Mouse (Mus musculus): ENCODE measurements around the gene Myo1d.

Myo1d gene

DNA sequence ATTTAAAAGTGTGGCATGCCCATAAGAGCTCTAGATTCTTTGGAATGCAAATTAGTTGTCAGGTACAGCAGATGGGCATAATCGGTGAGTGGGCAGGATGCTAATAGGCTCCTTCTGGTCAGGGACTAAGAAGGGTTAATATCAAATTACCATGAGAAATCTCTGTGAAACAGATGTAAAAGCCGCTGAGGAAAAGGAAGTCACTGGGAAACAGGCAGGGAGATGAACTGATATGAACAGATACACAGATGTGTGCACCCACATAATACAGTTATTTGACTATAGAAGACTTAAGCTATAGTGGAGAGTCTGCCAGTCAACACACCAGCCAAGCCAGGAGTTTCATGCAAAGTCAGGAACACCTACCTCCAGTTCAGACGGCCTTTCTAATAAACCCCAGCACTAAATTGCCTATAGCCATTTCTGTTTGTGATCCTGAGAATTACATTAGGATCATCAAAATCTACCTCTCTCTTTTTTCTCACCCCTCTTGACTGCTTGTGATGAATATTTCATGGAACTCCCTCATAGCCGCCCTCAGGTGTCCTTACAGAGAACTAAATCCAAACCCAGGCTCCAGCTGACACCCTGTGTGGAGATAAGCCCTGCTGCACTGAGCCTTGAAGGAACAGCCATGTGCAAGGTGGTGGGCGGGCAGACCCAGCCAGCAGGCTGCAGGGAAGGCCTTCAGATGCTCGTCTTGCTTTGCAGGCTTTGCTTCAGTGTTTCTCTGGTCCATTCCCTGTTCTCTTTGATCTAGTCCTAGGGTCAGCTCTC, 164.7 kb downstream of the Myo1d start:
- no peak for DNase-seq (ENCODE audit: low spot score)

- DNase-seq (ENCODE audit: low spot score), result no peak
These were observed 165.4 kb downstream of the Myo1d start for GRCm38 (mm10) chr11:80614418-80614817.

GRCm38 (mm10) chr11:80613534-80613933, 166.3 kb downstream of the Myo1d start:
- DNase-seq (ENCODE audit: low spot score), result peak; percentile 57

- no peak for DNase-seq (ENCODE audit: low spot score)
These were observed 177.0 kb downstream of the Myo1d start for GRCm38 (mm10) chr11:80602707-80603441.

GRCm38 (mm10) chr11:80602041-80602458, 177.8 kb downstream of the Myo1d start:
- DNase-seq (ENCODE audit: low spot score), result no peak

GRCm38 (mm10) chr11:80601040-80601864, 178.6 kb downstream of the Myo1d start:
- DNase-seq (ENCODE audit: low spot score), result no peak

- DNase-seq (ENCODE audit: low spot score), result no peak
These were observed 184.3 kb downstream of the Myo1d start for GRCm38 (mm10) chr11:80595482-80595881.

DNA sequence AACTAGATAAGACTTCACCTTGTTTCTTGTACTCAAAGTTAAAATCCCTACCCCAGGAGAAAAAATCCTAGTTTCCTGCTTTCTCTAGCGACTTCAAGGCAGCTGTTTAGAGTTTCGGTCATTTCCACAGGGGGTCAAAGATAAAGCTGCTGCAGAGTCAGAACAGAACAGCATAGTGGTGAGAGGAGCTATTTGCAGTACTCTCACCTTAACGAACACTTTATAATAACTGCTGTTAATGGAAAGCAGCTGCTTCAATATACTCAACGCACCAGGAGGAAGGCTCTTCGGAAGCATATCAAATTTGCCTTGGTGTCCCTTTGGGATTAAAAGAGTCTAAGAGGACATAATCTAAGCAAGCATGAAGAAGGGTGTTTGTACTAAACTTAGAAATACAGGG, 190.4 kb downstream of the Myo1d start:
- no peak for DNase-seq (ENCODE audit: low spot score)

- DNase-seq (ENCODE audit: low spot score), result no peak
These were observed 194.1 kb downstream of the Myo1d start for GRCm38 (mm10) chr11:80585761-80586160.

DNA sequence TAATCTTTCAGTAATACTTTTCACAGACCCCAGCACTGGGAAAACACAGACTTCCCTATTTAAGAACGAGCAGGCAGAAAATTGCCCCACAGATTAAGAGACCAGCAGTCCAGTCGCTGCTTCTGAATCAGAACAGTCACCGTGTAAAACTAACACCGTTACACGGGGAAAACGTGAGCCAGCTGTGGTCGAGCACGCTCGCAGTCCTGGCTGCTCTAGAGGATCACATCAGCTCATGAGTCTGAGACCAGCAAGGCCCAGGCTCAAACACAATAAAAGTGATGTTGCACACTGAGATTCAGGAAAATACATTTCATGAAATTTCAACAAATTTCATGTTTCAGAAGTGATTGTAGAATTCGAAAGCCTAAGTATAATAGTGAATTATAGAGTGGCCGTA, 194.6 kb downstream of the Myo1d start:
- no peak for DNase-seq (ENCODE audit: low spot score)

DNA sequence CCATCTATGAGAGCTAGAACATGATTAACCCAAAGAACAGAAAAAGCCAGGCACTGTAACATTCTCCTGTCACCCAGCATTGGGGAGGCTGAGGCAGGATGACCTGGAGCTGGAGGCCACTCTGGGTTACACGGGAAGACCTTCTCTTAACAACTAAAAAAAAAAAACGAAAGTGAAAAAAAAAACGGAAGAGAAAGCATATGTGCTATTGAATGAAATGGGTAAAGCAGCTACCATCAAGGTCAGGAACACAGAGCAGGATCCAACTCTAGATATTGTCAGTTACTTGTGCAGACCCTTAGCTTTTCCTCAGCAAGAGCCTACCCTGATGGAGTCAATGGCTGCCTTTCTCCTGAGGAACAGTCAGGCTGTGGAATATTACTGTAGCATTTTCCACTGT, 199.3 kb downstream of the Myo1d start:
- DNase-seq (ENCODE audit: low spot score), result no peak

DNA sequence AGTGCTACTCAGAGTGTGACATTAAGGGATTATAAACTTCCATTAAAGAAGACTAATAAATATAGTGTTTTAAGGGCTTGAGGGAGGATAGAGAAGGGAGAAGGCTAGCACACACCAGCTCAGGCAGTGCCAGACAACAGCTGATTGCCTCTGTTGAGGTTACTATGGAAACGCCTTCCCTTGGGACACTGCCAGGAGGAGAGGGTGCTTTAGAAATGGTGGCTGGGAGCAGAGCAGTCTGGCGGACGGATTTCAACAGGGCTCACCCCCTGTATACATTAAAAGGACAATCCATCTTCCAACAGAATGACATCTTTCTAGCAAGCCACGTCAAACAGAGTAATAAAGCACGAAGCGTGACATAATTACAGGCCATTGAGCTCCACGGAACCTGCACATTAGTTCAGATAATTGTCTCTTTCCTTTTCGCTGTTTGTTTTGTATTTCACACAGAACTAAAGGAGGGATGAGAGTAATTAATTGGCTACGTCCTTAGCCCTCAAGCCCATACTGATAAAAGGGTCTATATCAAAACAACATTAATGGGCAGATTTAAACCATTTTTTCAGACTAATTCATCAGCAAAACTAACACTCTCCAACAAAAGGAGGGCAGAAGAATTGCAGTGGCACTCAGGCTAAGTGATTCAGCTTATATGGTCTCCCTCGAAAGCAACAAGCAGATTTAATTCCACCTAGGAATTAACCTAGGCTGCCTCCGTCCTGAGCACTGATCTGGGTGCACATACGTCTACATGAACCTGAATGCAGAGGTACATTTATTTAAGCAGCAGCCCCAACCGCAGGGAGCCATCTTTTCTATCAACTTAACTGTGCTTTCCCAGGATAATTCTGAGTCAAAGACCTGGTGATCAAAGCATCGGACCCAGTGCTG, 201.8 kb downstream of the Myo1d start:
- DNase-seq (ENCODE audit: low spot score), result peak; percentile 29

- no peak for DNase-seq (ENCODE audit: low spot score)
These were observed 204.0 kb downstream of the Myo1d start for GRCm38 (mm10) chr11:80575794-80576193.

DNA sequence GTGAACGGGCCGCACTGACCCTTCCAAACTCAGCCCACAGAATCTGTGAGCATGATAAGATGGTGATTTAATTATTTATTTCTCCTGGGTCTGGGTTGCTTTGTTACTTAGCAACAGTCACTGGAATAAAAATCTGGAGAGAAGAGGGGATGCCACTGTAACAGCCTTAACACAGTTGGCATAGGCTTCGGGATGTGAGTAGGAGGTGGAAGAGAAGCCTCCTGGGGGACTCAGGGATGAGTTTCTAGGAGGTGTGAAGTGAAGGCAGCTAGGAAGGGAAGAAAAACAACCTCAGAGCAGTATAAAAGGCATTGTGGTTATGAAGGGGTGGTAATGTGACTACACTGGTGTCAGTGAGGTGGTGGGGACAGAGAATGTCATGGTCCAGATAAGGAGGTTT, 213.5 kb downstream of the Myo1d start:
- DNase-seq (ENCODE audit: low spot score), result no peak

DNA sequence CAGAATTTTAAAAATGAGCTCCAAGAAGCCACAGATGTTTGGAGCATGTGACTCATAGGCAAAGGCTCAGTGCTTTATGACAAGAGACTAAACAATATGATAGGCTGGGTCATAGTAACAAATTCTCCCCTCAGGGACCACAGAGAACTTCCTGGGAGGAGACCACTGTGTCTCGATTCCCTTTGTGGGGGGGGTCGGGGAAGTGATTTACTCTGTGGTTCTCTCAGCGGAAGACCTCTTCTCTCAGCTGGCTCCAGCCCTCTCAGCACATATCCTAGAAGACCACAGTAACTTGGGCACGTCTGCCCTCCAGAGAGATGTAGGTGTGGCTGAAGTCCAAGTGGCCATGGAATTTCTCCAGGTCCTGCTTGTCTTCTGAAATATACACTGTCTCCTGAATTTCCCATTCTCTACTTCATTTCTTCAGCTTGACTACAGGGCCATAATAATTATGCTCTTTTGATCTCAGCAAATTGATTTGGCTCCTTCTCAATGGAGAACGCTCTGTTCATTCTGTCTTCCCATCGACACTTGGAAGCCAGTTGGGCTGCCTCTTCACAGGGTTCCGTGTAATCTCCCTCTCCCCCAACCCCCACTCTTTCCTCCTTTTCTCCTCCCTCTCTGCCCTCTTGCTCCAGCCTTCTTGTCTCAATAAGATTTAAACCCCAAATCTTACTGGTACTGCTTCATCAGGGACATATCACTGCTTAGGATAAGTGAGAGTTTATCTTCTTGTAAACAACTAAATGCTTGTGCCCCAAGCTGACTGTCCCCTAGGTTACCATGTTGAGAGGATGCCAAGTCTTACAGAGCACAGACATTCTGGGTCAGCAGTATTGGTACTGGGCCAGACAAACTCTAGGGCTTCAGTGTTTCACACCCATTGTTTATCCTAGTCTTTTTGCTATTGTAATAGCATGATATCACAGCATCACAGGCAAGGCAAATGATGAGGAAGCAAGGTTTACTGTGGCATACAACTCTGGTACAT, 214.6 kb downstream of the Myo1d start:
- no peak for DNase-seq (ENCODE audit: low spot score)

- no peak for DNase-seq (ENCODE audit: low spot score)
These were observed 217.3 kb downstream of the Myo1d start for GRCm38 (mm10) chr11:80562479-80562878.

- no peak for DNase-seq (ENCODE audit: low spot score)
These were observed 219.1 kb downstream of the Myo1d start for GRCm38 (mm10) chr11:80560770-80561169.

GRCm38 (mm10) chr11:80555416-80555815, 224.4 kb downstream of the Myo1d start:
- no peak for DNase-seq (ENCODE audit: low spot score)

GRCm38 (mm10) chr11:80553046-80553445, 226.8 kb downstream of the Myo1d start:
- no peak for DNase-seq (ENCODE audit: low spot score)

DNA sequence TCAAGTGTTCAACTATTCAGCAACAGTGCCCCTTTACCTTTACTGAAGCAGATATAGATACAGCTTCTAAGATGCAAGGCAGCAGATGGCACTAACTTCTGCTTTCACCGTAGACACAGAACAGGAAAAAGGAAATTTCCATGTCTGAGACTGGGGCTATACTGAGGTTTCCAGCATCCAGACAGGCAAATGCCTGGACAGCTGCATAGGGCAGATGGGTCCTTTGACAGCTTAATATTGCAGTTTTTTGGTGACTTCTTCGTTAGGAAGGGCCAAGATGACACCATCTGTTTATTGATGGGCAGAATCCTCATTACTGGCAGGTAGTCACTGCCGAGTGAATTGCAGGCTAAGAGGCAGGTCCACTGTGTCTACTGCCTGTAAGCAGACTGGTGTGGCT, 228.2 kb downstream of the Myo1d start:
- DNase-seq (ENCODE audit: low spot score), result no peak
